Mouse (Mus musculus) intestine, embryonic 16.5 days (tissue): ENCODE results near the gene 1810009A15Rik. TPM values are rescaled to one million over a fixed set of nuclear protein-coding genes. Genes with fewer than 3 reads are reported as not detected.

Experiments used
- ATAC-seq: fragments of 200-750 bp; cut with Nextera tagmentation; 2 replicates; pipeline ENCODE4 v1.8.0; 2017; ENCODE audit warnings: moderate TSS enrichment, moderate library complexity
- H3K27ac ChIP-seq: fragments of 300-500 bp; sonication (generic); 2 replicates; pipeline ENCODE4 v1.5.1; 2014; ENCODE audit warnings: mild to moderate bottlenecking, low read length
- H3K27me3 ChIP-seq: fragments of 300-500 bp; sonication (generic); replicated peaks from 2 replicates; pipeline ENCODE4 v1.6.1; 2014; ENCODE audit warnings: low read length, control low read depth, mixed read lengths; ENCODE audit not compliant: control insufficient read depth, insufficient read depth
- H3K36me3 ChIP-seq: fragments of 300-500 bp; sonication (generic); 2 replicates; pipeline ENCODE4 v1.6.1; 2014; ENCODE audit warnings: low read length, control low read depth; ENCODE audit not compliant: control insufficient read depth, insufficient read depth
- H3K4me1 ChIP-seq: fragments of 300-500 bp; sonication (generic); 2 replicates; pipeline ENCODE4 v1.6.1; 2014; ENCODE audit warnings: low read length, control low read depth, mixed read lengths; ENCODE audit not compliant: control insufficient read depth, insufficient read depth
- H3K4me2 ChIP-seq: fragments of 300-500 bp; sonication (generic); 2 replicates; pipeline ENCODE4 v1.6.1; 2014; ENCODE audit warnings: low read depth, low read length, control low read depth
- H3K4me3 ChIP-seq: fragments of 300-500 bp; sonication (generic); 2 replicates; pipeline ENCODE4 v1.5.1; 2014; ENCODE audit warnings: mild to moderate bottlenecking, low read length
- H3K9ac ChIP-seq: fragments of 300-500 bp; sonication (generic); 2 replicates; pipeline ENCODE4 v1.6.1; 2014; ENCODE audit warnings: low read depth, low read length
- H3K9me3 ChIP-seq: fragments of 300-500 bp; sonication (generic); 2 replicates; pipeline ENCODE4 v1.6.1; 2016; ENCODE audit warnings: low read length, control low read depth; ENCODE audit not compliant: control insufficient read depth
- WGBS: fragments of 180-500 bp; shearing (Covaris S2); extraction: QIAGEN DNeasy Blood & Tissue Kit; methylation state at CpG from one replicate; pipeline ENCODE4 v1.1.7; 2014; 5-methylcytosine and 5-hydroxymethylcytosine counted together
- microRNA-seq: library from miRNA; unstranded; fragments of <30 nt; microRNA quantifications from one replicate; pipeline ENCODE4, GENCODE M21; 2016
- polyA plus RNA-seq: library from polyadenylated mRNA; unstranded; fragments of >200 nt; fragmentation: Nextera tagmentation; extraction: Ambion mirVana; gene quantifications from 2 replicates; pipeline ENCODE4 v1.2.1, GENCODE M21; 2015

1810009A15Rik gene
- polyA plus RNA-seq, 1 experiment from 2014 or later = 89.2 TPM

- no peaks in the 10 kb centered on the region for H3K27me3 ChIP-seq
- peak; percentile 87 for ATAC-seq
- WGBS = under 1% methylated on average over 70 of the region's 74 CpGs
Observed at GRCm38 (mm10) chr19:8929224-8930088, 40.8 kb downstream of the 1810009A15Rik start, which contains the start of the genes Rom1 and Eml3. Gene Rom1 (minus strand): TSS chr19:8929356. Gene Eml3 (plus strand): TSS chr19:8929552.

GRCm38 (mm10) chr19:8930117-8930516, 41.5 kb downstream of the 1810009A15Rik start:
- H3K4me2 ChIP-seq = peak overlapping the region; percentile 84
- H3K9ac ChIP-seq = peak overlapping the region; percentile 92
- H3K9me3 ChIP-seq = no peaks in the 10 kb centered on the region
- no peaks in the 10 kb centered on the region for H3K27me3 ChIP-seq
- peak overlapping the region; percentile 85 for H3K4me3 ChIP-seq
- peaks cover 18% of the 10 kb centered on the region for H3K36me3 ChIP-seq
- H3K27ac ChIP-seq = peak overlapping the region; percentile 78
- peaks cover 16% of the 10 kb centered on the region for H3K4me1 ChIP-seq
- peak; percentile 26 for ATAC-seq
- WGBS = 8% methylated on average over 11 of the region's 11 CpGs

More at GRCm38 (mm10) chr19:8929224-8930088, 40.8 kb downstream of the 1810009A15Rik start, which contains the start of the genes Rom1 and Eml3:
- H3K27ac ChIP-seq = peak within 1 kb of the TSS; percentile 78
- peaks cover 14% of the 10 kb centered on the region for H3K36me3 ChIP-seq
- peak within 1 kb of the TSS; percentile 85 for H3K4me3 ChIP-seq
- peak within 1 kb of the TSS; percentile 92 for H3K9ac ChIP-seq
- H3K9me3 ChIP-seq = no peaks in the 10 kb centered on the region
- H3K4me2 ChIP-seq = peak within 1 kb of the TSS; percentile 84
- peaks cover 16% of the 10 kb centered on the region for H3K4me1 ChIP-seq

DNA sequence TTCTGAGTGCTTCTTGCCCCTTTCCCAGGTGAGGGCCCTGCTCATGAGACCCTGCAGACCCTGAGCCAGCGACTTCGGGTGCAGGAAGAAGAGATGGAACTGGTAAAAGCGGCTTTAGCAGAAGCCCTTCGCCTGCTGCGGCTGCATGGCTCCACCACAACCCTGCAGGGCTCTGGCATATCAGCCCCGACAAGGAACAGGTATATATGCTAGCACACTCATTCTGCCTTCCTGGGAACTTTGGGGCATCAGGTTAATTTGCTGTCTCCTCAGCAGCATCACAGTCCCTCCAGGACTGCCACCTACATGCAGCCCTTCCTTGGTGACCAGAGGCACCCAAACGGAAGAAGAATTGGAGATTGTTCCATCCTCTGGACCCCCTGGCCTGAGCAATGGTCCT, 42.1 kb downstream of the 1810009A15Rik start:
- ATAC-seq = no peak
- Histone ChIP-seq H3K27me3 (no peaks in the 10 kb centered on the region), H3K27ac (no peak overlapping the region), H3K36me3 (peaks cover 18% of the 10 kb centered on the region), H3K4me3 (peak overlapping the region; percentile 85), H3K9ac (peak overlapping the region; percentile 92), H3K4me1 (peaks cover 16% of the 10 kb centered on the region), H3K9me3 (no peaks in the 10 kb centered on the region), H3K4me2 (peak overlapping the region; percentile 84)
- WGBS = 77% methylated on average over 7 of the region's 7 CpGs

- H3K27me3 ChIP-seq = no peaks in the 10 kb centered on the region
- no peak overlapping the region for H3K27ac ChIP-seq
- peaks cover 9% of the 10 kb centered on the region for H3K4me1 ChIP-seq
- H3K9me3 ChIP-seq = no peaks in the 10 kb centered on the region
- ATAC-seq = no peak
- H3K36me3 ChIP-seq = peaks cover 22% of the 10 kb centered on the region
- 73% methylated on average over 2 of the region's 2 CpGs for WGBS
- H3K4me2 ChIP-seq = no peak overlapping the region
- no peak overlapping the region for H3K9ac ChIP-seq
- no peak overlapping the region for H3K4me3 ChIP-seq
Observed at GRCm38 (mm10) chr19:8936736-8937135, 48.1 kb downstream of the 1810009A15Rik start.

Small RNA genes within 50 kb of the gene (microRNA-seq; reads per million reads assigned to microRNA genes)
- gene Mir5136 = not detected

Other genes with a start within 250 kb of the 1810009A15Rik start
- gene Chrm1, start 225.1 kb upstream of the 1810009A15Rik start, polyA plus RNA-seq = 1.2 TPM in 2 replicates
- 211 and 225 TPM in 2 replicates for gene Slc3a2, start 165.5 kb upstream of the 1810009A15Rik start, polyA plus RNA-seq
- gene Wdr74, start 153.0 kb upstream of the 1810009A15Rik start, polyA plus RNA-seq = 78.1 and 88.7 TPM in 2 replicates
- gene 1700092M07Rik, start 148.1 kb upstream of the 1810009A15Rik start, polyA plus RNA-seq = 0.91 and 1.6 TPM in 2 replicates
- gene Stx5a, start 147.4 kb upstream of the 1810009A15Rik start, polyA plus RNA-seq = 120 and 124 TPM in 2 replicates
- gene Nxf1, start 131.8 kb upstream of the 1810009A15Rik start, polyA plus RNA-seq = 133 and 137 TPM in 2 replicates
- 161 and 164 TPM in 2 replicates for gene Tmem223, start 117.9 kb upstream of the 1810009A15Rik start, polyA plus RNA-seq
- gene Tmem179b, start 114.4 kb upstream of the 1810009A15Rik start, polyA plus RNA-seq = 110 and 120 TPM in 2 replicates
- gene Taf6l, start 102.4 kb upstream of the 1810009A15Rik start, polyA plus RNA-seq = 24.0 and 25.0 TPM in 2 replicates
- gene Polr2g, start 90.3 kb upstream of the 1810009A15Rik start, polyA plus RNA-seq = 130 and 138 TPM in 2 replicates
- 3.6 and 4.1 TPM in 2 replicates for gene Zbtb3, start 86.3 kb upstream of the 1810009A15Rik start, polyA plus RNA-seq
- 36.0 and 44.0 TPM in 2 replicates for gene Ttc9c, start 69.5 kb upstream of the 1810009A15Rik start, polyA plus RNA-seq
- 3.7 and 4.3 TPM in 2 replicates for gene Hnrnpul2, start 68.8 kb upstream of the 1810009A15Rik start, polyA plus RNA-seq
- gene AC129217.1, start 59.1 kb upstream of the 1810009A15Rik start, polyA plus RNA-seq = not detected in 2 replicates
- gene Bscl2, start 51.4 kb upstream of the 1810009A15Rik start, polyA plus RNA-seq = 48.5 and 49.7 TPM in 2 replicates
- gene Gng3, start 49.7 kb upstream of the 1810009A15Rik start, polyA plus RNA-seq = 13.3 and 14.3 TPM in 2 replicates
- gene Lrrn4cl, start 38.1 kb upstream of the 1810009A15Rik start, polyA plus RNA-seq = 1.6 and 1.7 TPM in 2 replicates
- gene Ubxn1, start 17.4 kb upstream of the 1810009A15Rik start, polyA plus RNA-seq = 158 and 170 TPM in 2 replicates
- 60.7 and 61.2 TPM in 2 replicates for gene Uqcc3, start 7.9 kb upstream of the 1810009A15Rik start, polyA plus RNA-seq
- gene Lbhd1, start 5.1 kb upstream of the 1810009A15Rik start, polyA plus RNA-seq = 60.7 and 74.8 TPM in 2 replicates
- not detected in 2 replicates for gene Gm49403, start 4.9 kb upstream of the 1810009A15Rik start, polyA plus RNA-seq
- gene Gm49416, start 73 bp downstream of the 1810009A15Rik start, polyA plus RNA-seq = not detected in 2 replicates
- 39.2 and 40.9 TPM in 2 replicates for gene Ints5, start 4.2 kb downstream of the 1810009A15Rik start, polyA plus RNA-seq
- gene Ganab, start 9.2 kb downstream of the 1810009A15Rik start, polyA plus RNA-seq = 95.7 and 100 TPM in 2 replicates
- gene B3gat3, start 31.5 kb downstream of the 1810009A15Rik start, polyA plus RNA-seq = 44.0 and 45.4 TPM in 2 replicates
- 3.1 and 3.3 TPM in 2 replicates for gene Rom1, start 40.5 kb downstream of the 1810009A15Rik start, polyA plus RNA-seq
- 22.6 and 23.5 TPM in 2 replicates for gene Eml3, start 40.7 kb downstream of the 1810009A15Rik start, polyA plus RNA-seq
- 119 and 130 TPM in 2 replicates for gene Mta2, start 53.0 kb downstream of the 1810009A15Rik start, polyA plus RNA-seq
- gene Tut1, start 65.0 kb downstream of the 1810009A15Rik start, polyA plus RNA-seq = 30.1 and 31.7 TPM in 2 replicates
- 392 and 445 TPM in 2 replicates for gene Eef1g, start 78.2 kb downstream of the 1810009A15Rik start, polyA plus RNA-seq
- 16.5 and 20.8 TPM in 2 replicates for gene Ahnak, start 100.4 kb downstream of the 1810009A15Rik start, polyA plus RNA-seq
- gene Scgb1a1, start 199.1 kb downstream of the 1810009A15Rik start, polyA plus RNA-seq = not detected in 2 replicates
- 7.2 and 10.4 TPM in 2 replicates for gene Asrgl1, start 246.8 kb downstream of the 1810009A15Rik start, polyA plus RNA-seq